Mouse (Mus musculus) ES-Bruce4 (cell line): Measurements from ENCODE around the gene Tsga10ip.

Experiments
- CTCF ChIP-seq: IDR thresholded peaks from one replicate; pipeline ENCODE4 v1.8.1; 2011; ENCODE audit warnings: low read depth, low read length
- EP300 ChIP-seq: IDR thresholded peaks from 2 replicates; pipeline ENCODE4 v1.6.1; 2011; ENCODE audit warnings: low read depth, low read length; ENCODE audit not compliant: insufficient read depth
- POLR2A ChIP-seq: IDR thresholded peaks from one replicate; pipeline ENCODE4 v1.8.1; 2011; ENCODE audit warnings: low read length; ENCODE audit not compliant: insufficient read depth

- TF ChIP-seq EP300 (no peak), CTCF (no peak), POLR2A (no peak)
These were observed 18.3 kb upstream of the Tsga10ip start for GRCm38 (mm10) chr19:5420579-5420978.
